In the genomic region with DNA sequence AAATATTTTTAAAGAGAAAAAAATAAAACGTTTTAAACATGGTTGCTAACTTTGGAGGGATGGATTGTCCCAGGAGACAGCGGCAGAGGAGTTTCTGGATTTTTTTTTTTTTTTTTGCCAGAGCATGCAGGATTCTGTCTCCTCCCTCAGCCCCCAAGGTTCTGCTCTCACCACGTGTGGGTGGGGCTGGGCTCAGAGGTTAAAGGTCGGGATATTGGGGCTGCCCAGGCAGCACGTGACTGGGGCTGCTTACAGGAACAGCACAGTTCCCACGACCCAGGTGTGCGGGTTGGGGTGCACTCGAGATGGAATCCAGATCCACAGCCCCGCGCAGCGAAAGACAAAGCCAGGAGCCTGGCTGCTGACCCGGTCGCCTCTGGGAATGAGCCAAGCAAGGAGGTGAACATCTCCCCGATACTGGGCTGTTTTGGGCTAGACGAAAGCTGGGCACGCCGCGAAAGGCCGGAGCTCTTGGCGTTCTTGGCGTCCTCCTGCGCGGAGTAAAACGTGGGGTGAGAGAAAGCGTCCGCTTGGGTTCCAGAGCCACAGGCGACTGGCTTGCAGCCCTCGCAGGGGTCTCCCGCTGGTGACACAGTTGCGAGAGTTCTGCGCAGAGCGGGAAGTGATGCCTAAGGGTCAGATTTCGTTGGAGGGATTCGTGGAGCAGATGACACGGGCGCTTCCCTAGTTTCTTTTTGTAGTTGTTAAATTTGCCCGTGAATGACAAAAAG, we compare ENCODE assay signal across 8 mouse cellular contexts. TPM values are rescaled to one million over a fixed set of nuclear protein-coding genes. Genes with fewer than 3 reads are reported as not detected.
DNase-seq lines count a peak whose midpoint lies in the region; ATAC-seq and TF ChIP-seq lines count a peak whose summit lies in the region.
"Had no signal": no experiment of that assay in that cellular context is flagged by ENCODE, and none has a peak within 500 bp of the region (broad histone marks: within the 10 kb centered on the region; RNA-seq: fewer than 3 reads in every experiment).

No protein-coding gene starts in this region.

- H3K9ac ChIP-seq in lung, embryonic 14.5 days: no peak overlapping the region
- H3K9ac ChIP-seq in embryonic facial prominence, embryonic 15.5 days: no peak overlapping the region
- H3K9ac ChIP-seq in hindbrain, embryonic 16.5 days (ENCODE audit: low read depth, low read length): no peak overlapping the region
- H3K9ac ChIP-seq in neural tube, embryonic 12.5 days: no peak overlapping the region

- no peak for DNase-seq in lung, embryonic 14.5 days
- no peak for DNase-seq in lung, postnatal 25 days (ENCODE audit: low spot score)
- DNase-seq in ovary, postnatal 14 days (ENCODE audit: low spot score): no peak
- DNase-seq in layer of hippocampus, adult 18-20 months (ENCODE audit: low spot score in 2 of 2): no peak

- under 1% methylated on average over 37 of the region's 37 CpGs for WGBS in lung, embryonic 14.5 days
- 1% methylated on average over 37 of the region's 37 CpGs for WGBS in embryonic facial prominence, embryonic 15.5 days
- WGBS in hindbrain, embryonic 16.5 days: under 1% methylated on average over 37 of the region's 37 CpGs
- under 1% methylated on average over 37 of the region's 37 CpGs for WGBS in neural tube, embryonic 12.5 days

- no peak for TF ChIP-seq CTCF in lung, embryonic 14.5 days (IDR thresholded peaks at IDR 0.05; ENCODE audit: low read depth)

- peaks cover 73% of the 10 kb centered on the region for H3K27me3 ChIP-seq in lung, embryonic 14.5 days (ENCODE audit: insufficient read depth, low read length)
- peaks cover 73% of the 10 kb centered on the region for H3K27me3 ChIP-seq in embryonic facial prominence, embryonic 15.5 days
- peaks cover 55% of the 10 kb centered on the region for H3K27me3 ChIP-seq in hindbrain, embryonic 16.5 days (replicated peaks; ENCODE audit: control insufficient read depth, insufficient read depth, low read length)
- peaks cover 73% of the 10 kb centered on the region for H3K27me3 ChIP-seq in neural tube, embryonic 12.5 days (replicated peaks)

- H3K4me2 ChIP-seq in lung, embryonic 14.5 days: no peak overlapping the region
- peak overlapping the region; percentile 15 for H3K4me2 ChIP-seq in embryonic facial prominence, embryonic 15.5 days (replicated peaks)
- no peak overlapping the region for H3K4me2 ChIP-seq in hindbrain, embryonic 16.5 days (ENCODE audit: low read length)
- peak overlapping the region; percentile 39 for H3K4me2 ChIP-seq in neural tube, embryonic 12.5 days (replicated peaks)

- H3K9me3 ChIP-seq in lung, embryonic 14.5 days (ENCODE audit: low read depth, low read length): no peaks in the 10 kb centered on the region
- H3K9me3 ChIP-seq in embryonic facial prominence, embryonic 15.5 days (replicated peaks): no peaks in the 10 kb centered on the region
- no peaks in the 10 kb centered on the region; the same call in 1 of the 2 replicates for H3K9me3 ChIP-seq in hindbrain, embryonic 16.5 days (ENCODE audit: control insufficient read depth, low read length)
- H3K9me3 ChIP-seq in neural tube, embryonic 12.5 days: no peaks in the 10 kb centered on the region

- peaks cover 3% of the 10 kb centered on the region for H3K36me3 ChIP-seq in lung, embryonic 14.5 days (ENCODE audit: insufficient read depth)
- H3K36me3 ChIP-seq in embryonic facial prominence, embryonic 15.5 days: no peaks in the 10 kb centered on the region
- no peaks in the 10 kb centered on the region for H3K36me3 ChIP-seq in hindbrain, embryonic 16.5 days (ENCODE audit: control insufficient read depth, insufficient read depth, low read length)
- H3K36me3 ChIP-seq in neural tube, embryonic 12.5 days: no peaks in the 10 kb centered on the region; the same call in 1 of the 2 replicates

- H3K27ac ChIP-seq in lung, embryonic 14.5 days (ENCODE audit: low read depth): no peak overlapping the region
- H3K27ac ChIP-seq in embryonic facial prominence, embryonic 15.5 days (replicated peaks): no peak overlapping the region
- H3K27ac ChIP-seq in hindbrain, embryonic 16.5 days (ENCODE audit: low read depth, low read length): no peak overlapping the region
- H3K27ac ChIP-seq in neural tube, embryonic 12.5 days: no peak overlapping the region
- H3K27ac ChIP-seq: macrophage had no signal

- no peak for ATAC-seq in lung, embryonic 14.5 days (ENCODE audit: insufficient read depth)
- ATAC-seq in embryonic facial prominence, embryonic 15.5 days (ENCODE audit: insufficient number of reproducible peaks, low FRiP score, low TSS enrichment, low read depth): no peak
- no peak for ATAC-seq in hindbrain, embryonic 16.5 days
- ATAC-seq in neural tube, embryonic 12.5 days (ENCODE audit: low FRiP score, low read depth): no peak

- peaks cover 3% of the 10 kb centered on the region; the same call in 1 of the 2 replicates for H3K4me1 ChIP-seq in lung, embryonic 14.5 days (ENCODE audit: insufficient read depth)
- H3K4me1 ChIP-seq in embryonic facial prominence, embryonic 15.5 days: peaks cover 33% of the 10 kb centered on the region
- H3K4me1 ChIP-seq in hindbrain, embryonic 16.5 days (ENCODE audit: control insufficient read depth, insufficient read depth, low read depth, low read length): peaks cover 16% of the 10 kb centered on the region
- H3K4me1 ChIP-seq in neural tube, embryonic 12.5 days: peaks cover 39% of the 10 kb centered on the region

- 0 out of 2 replicates have a peak overlapping the region, but pooled peaks have one; percentile 4 for H3K4me3 ChIP-seq in lung, embryonic 14.5 days (ENCODE audit: low read depth, low read length)
- H3K4me3 ChIP-seq in embryonic facial prominence, embryonic 15.5 days (replicated peaks): peak overlapping the region; percentile 9; the same call in 1 of the 2 replicates
- peak overlapping the region; percentile 14; the same call in 1 of the 2 replicates for H3K4me3 ChIP-seq in hindbrain, embryonic 16.5 days (ENCODE audit: low read length)
- peak overlapping the region; percentile 16 for H3K4me3 ChIP-seq in neural tube, embryonic 12.5 days

RNA-seq across cellular contexts. Expression of a gene that starts 3.3 kb away (rescaled TPM):
- polyA plus RNA-seq in lung, embryonic 14.5 days (2014; fragmentation: Nextera tagmentation; extraction: Ambion mirVana): 264 and 268 TPM in 2 replicates
- 177 and 189 TPM in 2 replicates for polyA plus RNA-seq in embryonic facial prominence, embryonic 15.5 days (2015; fragmentation: Nextera tagmentation; extraction: Ambion mirVana)
- polyA plus RNA-seq in hindbrain, embryonic 16.5 days (2015; fragmentation: Nextera tagmentation; extraction: Ambion mirVana): 149 and 162 TPM in 2 replicates
- 212 and 219 TPM in 2 replicates for polyA plus RNA-seq in neural tube, embryonic 12.5 days (2016; fragmentation: Nextera tagmentation; extraction: Ambion mirVana)
- 10 to 100 TPM; 60.9 to 63.2 TPM for total RNA-seq in layer of hippocampus, adult 18-20 months (2021)

RNA-seq across cellular contexts. Expression of a gene that starts 8.1 kb away (rescaled TPM):
- not detected in 2 replicates for polyA plus RNA-seq in lung, embryonic 14.5 days (2014; fragmentation: Nextera tagmentation; extraction: Ambion mirVana)
- polyA plus RNA-seq in embryonic facial prominence, embryonic 15.5 days (2015; fragmentation: Nextera tagmentation; extraction: Ambion mirVana): 0.24 TPM in 1 of 2 replicates, not detected in the other
- 1.1 and 1.3 TPM in 2 replicates for polyA plus RNA-seq in hindbrain, embryonic 16.5 days (2015; fragmentation: Nextera tagmentation; extraction: Ambion mirVana)
- polyA plus RNA-seq in neural tube, embryonic 12.5 days (2016; fragmentation: Nextera tagmentation; extraction: Ambion mirVana): 2.6 and 2.7 TPM in 2 replicates
- not detected for total RNA-seq in layer of hippocampus, adult 18-20 months (2021)
- polyA plus RNA-seq: macrophage had no signal

RNA-seq across cellular contexts. Expression of a gene that starts 14.0 kb away (rescaled TPM):
- polyA plus RNA-seq in lung, embryonic 14.5 days (2014; fragmentation: Nextera tagmentation; extraction: Ambion mirVana): not detected in 2 replicates
- not detected in 2 replicates for polyA plus RNA-seq in embryonic facial prominence, embryonic 15.5 days (2015; fragmentation: Nextera tagmentation; extraction: Ambion mirVana)
- polyA plus RNA-seq in hindbrain, embryonic 16.5 days (2015; fragmentation: Nextera tagmentation; extraction: Ambion mirVana): 0.84 and 0.99 TPM in 2 replicates
- polyA plus RNA-seq in neural tube, embryonic 12.5 days (2016; fragmentation: Nextera tagmentation; extraction: Ambion mirVana): 1.7 and 2.2 TPM in 2 replicates
- total RNA-seq in layer of hippocampus, adult 18-20 months (2021): not detected
- polyA plus RNA-seq: macrophage had no signal

Comparison
In these comparisons a context has a peak if more than half of its experiments do, and no peak if none do; other contexts are left out.
1. H3K4me2 ChIP-seq: peak in embryonic facial prominence, embryonic 15.5 days (single experiment) and neural tube, embryonic 12.5 days (single experiment); none in lung, embryonic 14.5 days (single experiment) and hindbrain, embryonic 16.5 days (single experiment).
2. Peak in every context shown above with its lines, with median percentiles within 50 percentile points of each other: H3K4me3 ChIP-seq.